Mouse (Mus musculus): ENCODE measurements at regions not wholly inside any gene's neighbourhood (a gene's known extent, or its start where the extent isn't known, plus 50 kb on each side); places are given as distances from the start of the nearest gene placed in this dataset.

DNA sequence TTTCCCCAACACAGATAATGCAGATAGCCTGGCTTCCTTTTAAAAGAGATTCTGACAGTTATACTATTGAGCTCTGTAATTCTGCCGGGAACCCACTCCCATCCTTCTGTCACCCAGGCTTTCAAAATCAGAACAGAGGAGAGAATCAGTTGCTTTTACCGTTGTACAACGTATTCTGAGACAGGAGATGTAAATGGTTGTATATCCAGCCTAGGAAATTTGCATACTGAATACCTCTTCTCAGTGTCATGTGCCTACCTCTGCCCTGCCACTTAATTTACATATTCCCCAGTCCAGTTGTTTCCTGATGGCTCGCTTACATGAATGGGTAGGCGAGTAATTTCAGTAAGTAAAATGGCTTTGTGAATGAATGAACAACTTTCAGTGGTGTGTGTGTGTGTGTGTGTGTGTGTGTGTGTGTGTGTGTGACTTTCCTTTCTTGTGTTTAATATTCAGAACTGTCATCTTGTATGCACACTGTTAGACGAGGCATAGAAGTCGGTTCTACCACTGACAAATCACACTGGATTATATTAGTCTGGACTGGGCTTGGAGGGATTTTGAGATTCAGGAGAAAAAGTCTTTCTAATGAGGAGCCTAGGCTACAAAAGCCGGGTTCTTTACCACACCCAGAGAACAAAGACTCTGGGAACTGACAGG lies 282.2 kb upstream of the Cdh6 start:
- no peaks in the 10 kb centered on the region for H3K79me2 ChIP-seq (ENCODE audit: control insufficient read depth, insufficient read depth)
- H3K36me3 ChIP-seq (ENCODE audit: control insufficient read depth, insufficient read depth): no peaks in the 10 kb centered on the region
- no peak overlapping the region for H3K4me3 ChIP-seq
- no peaks in the 10 kb centered on the region for H3K27me3 ChIP-seq (ENCODE audit: control insufficient read depth, insufficient read depth, insufficient read length)
- H3ac ChIP-seq (ENCODE audit: control insufficient read depth, insufficient read length): no peak overlapping the region
- TF ChIP-seq TCF12 (IDR thresholded peaks at IDR 0.05; ENCODE audit: insufficient read depth, poor library complexity, severe bottlenecking): no peak
- no peak for TF ChIP-seq CEBPB (IDR thresholded peaks at IDR 0.05; ENCODE audit: insufficient read depth, poor library complexity, severe bottlenecking)
- TF ChIP-seq POLR2A (IDR thresholded peaks at IDR 0.05; ENCODE audit: insufficient read length, low read depth): no peak
- no peak for TF ChIP-seq SRF (IDR thresholded peaks at IDR 0.05; ENCODE audit: control insufficient read depth, insufficient read length, low read depth)
- no peak for TF ChIP-seq POLR2AphosphoS2 (IDR thresholded peaks at IDR 0.05; ENCODE audit: insufficient read length, low read depth)
- TF ChIP-seq TCF3 (IDR thresholded peaks at IDR 0.05; ENCODE audit: insufficient read length, low read depth): no peak
- no peak for TF ChIP-seq E2F4 (IDR thresholded peaks at IDR 0.05; ENCODE audit: insufficient read depth)
- TF ChIP-seq MYOG (IDR thresholded peaks at IDR 0.05; ENCODE audit: control insufficient read depth in 1 of 3, insufficient read depth in 1 of 3, insufficient read length in 2 of 3, low read depth in 2 of 3): no peak
- no peak for TF ChIP-seq REST (IDR thresholded peaks at IDR 0.05; ENCODE audit: insufficient read depth, insufficient read length)
- TF ChIP-seq USF1 (IDR thresholded peaks at IDR 0.05; ENCODE audit: low read depth): no peak
- TF ChIP-seq MYOD1 (IDR thresholded peaks at IDR 0.05; ENCODE audit: control insufficient read depth in 1 of 3, insufficient read length in 2 of 3, low read depth in 2 of 3): no peak
- no peak for TF ChIP-seq MAX (IDR thresholded peaks at IDR 0.05; ENCODE audit: low read depth)
- no peak overlapping the region for H3K4me2 ChIP-seq (ENCODE audit: low read depth)

DNA sequence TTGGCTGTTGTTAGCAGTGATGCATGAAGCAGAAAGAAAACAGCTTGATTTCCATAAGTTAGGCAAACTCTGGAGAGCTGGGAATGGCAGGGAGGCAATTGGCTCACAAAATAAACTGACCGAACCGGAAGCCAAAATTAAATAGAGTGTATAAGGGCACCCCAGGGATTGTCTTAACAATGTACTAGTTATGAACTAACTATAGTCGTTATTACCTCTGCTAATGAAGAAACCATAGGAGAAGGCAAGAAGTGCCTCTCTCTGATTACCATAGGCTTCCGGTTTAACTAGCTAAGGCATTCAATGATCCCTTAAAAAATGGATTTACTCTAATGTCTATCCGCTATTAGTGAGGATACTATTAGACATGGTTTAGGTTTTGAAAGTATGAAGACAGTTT lies 276.9 kb upstream of the Cdh6 start:
- no peak overlapping the region for H3ac ChIP-seq (ENCODE audit: control insufficient read depth, insufficient read length)
- TF ChIP-seq REST (IDR thresholded peaks at IDR 0.05; ENCODE audit: insufficient read depth, insufficient read length): no peak
- TF ChIP-seq TCF12 (IDR thresholded peaks at IDR 0.05; ENCODE audit: insufficient read depth, poor library complexity, severe bottlenecking): no peak
- TF ChIP-seq MYOD1 (IDR thresholded peaks at IDR 0.05; ENCODE audit: control insufficient read depth in 1 of 3, insufficient read length in 2 of 3, low read depth in 2 of 3): no peak
- no peak for TF ChIP-seq SRF (IDR thresholded peaks at IDR 0.05; ENCODE audit: control insufficient read depth, insufficient read length, low read depth)
- TF ChIP-seq POLR2AphosphoS2 (IDR thresholded peaks at IDR 0.05; ENCODE audit: insufficient read length, low read depth): no peak
- no peak for TF ChIP-seq POLR2A (IDR thresholded peaks at IDR 0.05; ENCODE audit: insufficient read length, low read depth)
- no peak for TF ChIP-seq CEBPB (IDR thresholded peaks at IDR 0.05; ENCODE audit: insufficient read depth, poor library complexity, severe bottlenecking)
- TF ChIP-seq TCF3 (IDR thresholded peaks at IDR 0.05; ENCODE audit: insufficient read length, low read depth): no peak
- TF ChIP-seq MAX (IDR thresholded peaks at IDR 0.05; ENCODE audit: low read depth): no peak
- TF ChIP-seq MYOG (IDR thresholded peaks at IDR 0.05; ENCODE audit: control insufficient read depth in 1 of 3, insufficient read depth in 1 of 3, insufficient read length in 2 of 3, low read depth in 2 of 3): no peak
- no peak for TF ChIP-seq E2F4 (IDR thresholded peaks at IDR 0.05; ENCODE audit: insufficient read depth)
- TF ChIP-seq USF1 (IDR thresholded peaks at IDR 0.05; ENCODE audit: low read depth): no peak
- no peaks in the 10 kb centered on the region for H3K79me2 ChIP-seq (ENCODE audit: control insufficient read depth, insufficient read depth)

GRCm38 (mm10) chr15:13434608-13435007 lies 261.1 kb upstream of the Cdh6 start:
- Histone ChIP-seq H3K4me2 (ENCODE audit: low read depth) (no peak overlapping the region), H3ac (ENCODE audit: control insufficient read depth, insufficient read length) (no peak overlapping the region), H3K36me3 (ENCODE audit: control insufficient read depth, insufficient read depth) (no peaks in the 10 kb centered on the region), H3K27me3 (ENCODE audit: control insufficient read depth, insufficient read depth, insufficient read length) (no peaks in the 10 kb centered on the region), H3K4me3 (no peak overlapping the region), H3K79me2 (ENCODE audit: control insufficient read depth, insufficient read depth) (no peaks in the 10 kb centered on the region)
- TF ChIP-seq USF1 (IDR thresholded peaks at IDR 0.05; ENCODE audit: low read depth): no peak
- no peak for TF ChIP-seq MYOG (IDR thresholded peaks at IDR 0.05; ENCODE audit: control insufficient read depth in 1 of 3, insufficient read depth in 1 of 3, insufficient read length in 2 of 3, low read depth in 2 of 3)
- TF ChIP-seq TCF12 (IDR thresholded peaks at IDR 0.05; ENCODE audit: insufficient read depth, poor library complexity, severe bottlenecking): no peak
- no peak for TF ChIP-seq MAX (IDR thresholded peaks at IDR 0.05; ENCODE audit: low read depth)

More for the DNA sequence above, 276.9 kb upstream of the Cdh6 start:
- Histone ChIP-seq H3K27me3 (ENCODE audit: control insufficient read depth, insufficient read depth, insufficient read length) (no peaks in the 10 kb centered on the region), H3K4me2 (ENCODE audit: low read depth) (no peak overlapping the region), H3K4me3 (no peak overlapping the region), H3K36me3 (ENCODE audit: control insufficient read depth, insufficient read depth) (no peaks in the 10 kb centered on the region)

DNA sequence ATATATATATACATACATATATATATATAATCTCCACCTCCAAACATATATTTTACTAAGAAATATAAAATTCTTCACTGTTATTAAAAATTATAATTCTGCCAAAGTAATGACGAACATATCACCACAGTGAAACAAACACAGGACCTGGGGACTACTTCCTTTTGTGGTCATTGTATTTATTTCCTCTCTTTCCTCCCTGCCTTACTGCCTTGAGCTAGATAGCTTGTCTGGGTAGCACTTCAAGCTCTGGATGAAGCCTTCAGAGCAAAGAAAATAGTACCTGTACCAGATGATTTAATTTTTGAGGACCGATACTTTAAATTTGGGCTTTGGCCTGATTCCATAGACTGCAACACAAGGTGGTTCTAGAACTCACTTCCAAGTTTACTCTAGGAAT lies 259.5 kb upstream of the Cdh6 start:
- Histone ChIP-seq H3K79me2 (ENCODE audit: control insufficient read depth, insufficient read depth) (no peaks in the 10 kb centered on the region), H3ac (ENCODE audit: control insufficient read depth, insufficient read length) (no peak overlapping the region), H3K4me3 (no peak overlapping the region), H3K36me3 (ENCODE audit: control insufficient read depth, insufficient read depth) (no peaks in the 10 kb centered on the region), H3K27me3 (ENCODE audit: control insufficient read depth, insufficient read depth, insufficient read length) (no peaks in the 10 kb centered on the region), H3K4me2 (ENCODE audit: low read depth) (no peak overlapping the region)
- TF ChIP-seq MAX (IDR thresholded peaks at IDR 0.05; ENCODE audit: low read depth) (no peak), TCF12 (IDR thresholded peaks at IDR 0.05; ENCODE audit: insufficient read depth, poor library complexity, severe bottlenecking) (no peak), MYOD1 (IDR thresholded peaks at IDR 0.05; ENCODE audit: control insufficient read depth in 1 of 3, insufficient read length in 2 of 3, low read depth in 2 of 3) (no peak), USF1 (IDR thresholded peaks at IDR 0.05; ENCODE audit: low read depth) (no peak), SRF (IDR thresholded peaks at IDR 0.05; ENCODE audit: control insufficient read depth, insufficient read length, low read depth) (no peak), POLR2A (IDR thresholded peaks at IDR 0.05; ENCODE audit: insufficient read length, low read depth) (no peak), TCF3 (IDR thresholded peaks at IDR 0.05; ENCODE audit: insufficient read length, low read depth) (no peak), REST (IDR thresholded peaks at IDR 0.05; ENCODE audit: insufficient read depth, insufficient read length) (no peak), E2F4 (IDR thresholded peaks at IDR 0.05; ENCODE audit: insufficient read depth) (no peak), MYOG (IDR thresholded peaks at IDR 0.05; ENCODE audit: control insufficient read depth in 1 of 3, insufficient read depth in 1 of 3, insufficient read length in 2 of 3, low read depth in 2 of 3) (no peak), CEBPB (IDR thresholded peaks at IDR 0.05; ENCODE audit: insufficient read depth, poor library complexity, severe bottlenecking) (no peak), POLR2AphosphoS2 (IDR thresholded peaks at IDR 0.05; ENCODE audit: insufficient read length, low read depth) (no peak)
